Mouse (Mus musculus): ENCODE results near the gene Nlrp14.
"Not testable (repeated sequence)": the region's sequence is repeated elsewhere in the genome, so short reads cannot be mapped to it uniquely, and the experiment has no call there.

Gene Nlrp14

GRCm38 (mm10) chr7:107166690-107167089 is at the start of gene Nlrp14:
TSS of gene Nlrp14 (plus strand) at chr7:107166990.
- no peak for DNase-seq (ENCODE audit: low spot score)

- not testable (repeated sequence) for DNase-seq (ENCODE audit: low spot score)
These were observed 35.8 kb upstream of the Nlrp14 start, which contains the start of gene Olfr715 for GRCm38 (mm10) chr7:107130983-107131382. TSS of gene Olfr715 (minus strand) at chr7:107131083.

GRCm38 (mm10) chr7:107138027-107138426 is 28.8 kb upstream of the Nlrp14 start, which contains the start of gene Olfr716:
TSS of gene Olfr716 (plus strand) at chr7:107138327.
- not testable (repeated sequence) for DNase-seq (ENCODE audit: low spot score)

GRCm38 (mm10) chr7:107180406-107180805 is 13.6 kb downstream of the Nlrp14 start:
- no peak for DNase-seq (ENCODE audit: low spot score)

- no peak for DNase-seq (ENCODE audit: low spot score)
These were observed 35.0 kb downstream of the Nlrp14 start for GRCm38 (mm10) chr7:107201817-107202216.

- DNase-seq (ENCODE audit: low spot score), result no peak
These were observed 41.1 kb downstream of the Nlrp14 start for GRCm38 (mm10) chr7:107207843-107208242.

- DNase-seq (ENCODE audit: low spot score), result no peak
These were observed 42.5 kb downstream of the Nlrp14 start, which contains the start of gene Rbmxl2 for GRCm38 (mm10) chr7:107209204-107209860. TSS of gene Rbmxl2 (plus strand) at chr7:107209445.

GRCm38 (mm10) chr7:107210126-107210576 is 43.4 kb downstream of the Nlrp14 start:
- DNase-seq (ENCODE audit: low spot score), result no peak

- DNase-seq (ENCODE audit: low spot score), result no peak
These were observed 48.9 kb downstream of the Nlrp14 start for GRCm38 (mm10) chr7:107215723-107216122.

GRCm38 (mm10) chr7:107216845-107217244 is 50.1 kb downstream of the Nlrp14 start:
- DNase-seq (ENCODE audit: low spot score), result no peak

- DNase-seq (ENCODE audit: low spot score), result no peak
These were observed 70.1 kb downstream of the Nlrp14 start for GRCm38 (mm10) chr7:107236854-107237253.

- no peak for DNase-seq (ENCODE audit: low spot score)
These were observed 70.7 kb downstream of the Nlrp14 start for GRCm38 (mm10) chr7:107237498-107237897.

- no peak for DNase-seq (ENCODE audit: low spot score)
These were observed 74.6 kb downstream of the Nlrp14 start for GRCm38 (mm10) chr7:107241371-107241883.
